Mouse (Mus musculus) thymus, postnatal 10 days (tissue): ENCODE measurements at regions not wholly inside any gene's neighbourhood (a gene's known extent, or its start where the extent isn't known, plus 50 kb on each side); places are given as distances from the start of the nearest gene placed in this dataset.

ENCODE experiments used
- DNase-seq, 2 experiments: peaks; one replicate each; pipeline ENCODE4 v3.0.0; 2021; ENCODE audit warnings: low spot score in 2 of 2

DNA sequence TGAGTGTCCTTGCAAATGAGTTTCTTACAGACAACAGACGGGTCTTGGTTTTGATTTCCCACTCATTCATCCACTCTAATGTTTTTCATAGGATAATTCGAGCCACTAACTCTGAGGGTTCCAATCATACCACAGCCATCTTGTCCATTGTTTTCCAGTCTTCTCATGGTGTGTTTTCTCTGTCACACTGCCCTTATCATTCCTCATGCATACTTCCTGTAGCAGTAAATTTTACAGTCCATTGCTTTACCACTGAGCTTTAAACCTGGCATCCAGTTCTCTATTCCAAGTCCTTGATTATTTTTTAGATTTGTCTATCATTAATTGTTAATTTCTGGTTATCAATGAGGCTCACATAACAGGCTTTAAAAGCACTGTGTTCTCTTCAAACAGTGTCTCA, 290.0 kb upstream of the Nrsn1 start:
- no peak for DNase-seq

DNA sequence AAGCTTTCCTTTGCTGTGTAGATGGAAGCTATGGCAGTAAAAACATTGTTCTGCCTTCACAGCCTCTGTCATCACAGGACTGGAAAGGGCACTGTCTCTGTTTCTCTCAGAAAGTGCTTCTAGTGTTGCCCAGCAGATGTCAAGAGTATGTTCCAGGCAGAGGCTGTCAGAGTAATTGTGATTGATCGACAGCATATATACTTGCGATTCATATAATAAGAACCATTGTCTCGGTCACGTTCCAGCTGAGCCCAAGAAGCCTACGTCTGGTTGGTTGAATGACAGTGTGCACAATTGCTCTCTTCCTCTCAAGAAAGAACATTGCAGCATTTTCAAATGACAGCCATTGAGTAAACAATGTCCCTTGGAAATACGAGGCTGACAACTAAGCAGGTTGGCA, 284.7 kb upstream of the Nrsn1 start:
- no peak for DNase-seq

DNA sequence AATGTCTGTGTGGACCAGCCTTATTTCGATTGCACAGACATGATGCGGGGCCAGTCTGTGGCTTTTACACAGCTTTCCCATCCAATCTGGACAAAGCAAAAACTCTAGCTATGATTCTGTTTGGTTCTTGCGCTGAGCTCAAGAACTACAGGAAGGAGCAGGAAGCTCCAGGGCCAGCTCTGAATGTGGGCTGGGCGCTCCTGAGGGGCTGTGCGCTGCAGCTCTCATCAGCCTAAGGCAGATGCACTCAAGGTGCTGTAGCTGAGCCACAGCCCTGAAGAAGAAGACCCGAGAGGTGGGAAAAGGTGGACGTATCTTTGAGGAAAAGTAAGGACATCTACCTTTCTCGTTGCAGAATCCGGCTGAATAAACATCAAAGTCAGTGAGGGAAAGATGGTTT, 278.2 kb upstream of the Nrsn1 start:
- DNase-seq: no peak

DNA sequence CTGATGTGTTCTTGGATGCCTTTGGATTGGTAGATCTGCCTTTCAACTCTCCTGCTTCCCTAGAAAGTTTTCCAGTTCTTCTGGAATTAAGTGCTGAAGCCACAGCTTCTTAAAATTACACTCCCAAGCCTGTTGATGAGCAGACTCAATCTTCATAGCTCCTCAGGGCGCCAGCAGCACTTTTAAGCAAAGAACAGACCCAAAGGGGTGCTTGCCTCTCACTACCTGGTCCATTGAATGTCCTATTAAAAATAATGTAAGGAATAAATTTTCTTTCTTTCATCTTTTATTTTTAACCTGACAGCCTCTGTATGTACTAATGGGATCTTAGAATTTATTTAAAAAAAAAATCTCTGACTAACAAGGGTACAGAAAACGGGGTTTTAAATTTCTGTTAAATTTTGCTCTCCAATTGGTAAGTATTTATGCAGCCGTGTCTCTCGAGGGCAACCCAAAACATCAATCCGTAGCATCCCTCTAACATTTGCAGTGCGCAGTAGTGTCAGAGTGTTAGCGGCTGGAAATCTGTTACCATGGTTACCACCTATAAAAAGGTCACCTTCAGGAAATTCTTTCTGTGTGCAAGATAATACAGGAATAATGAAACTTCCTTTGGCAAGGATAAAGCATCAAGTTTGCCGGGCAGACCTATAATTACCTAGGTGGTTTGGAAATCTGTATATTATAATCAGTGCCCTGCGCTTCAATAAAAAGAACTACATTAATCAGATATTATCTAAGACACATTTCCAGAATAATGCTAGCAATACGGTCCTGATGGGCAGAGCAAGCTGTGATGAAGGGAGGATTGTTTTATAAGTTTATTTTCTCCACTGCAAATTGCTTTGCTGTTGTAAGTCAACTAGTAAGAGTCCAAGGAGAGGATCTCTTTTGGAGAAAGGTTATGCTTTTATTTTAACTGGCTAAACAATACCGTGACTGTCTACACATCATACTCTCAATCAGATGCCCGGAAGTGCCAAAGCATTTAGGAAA, 277.1 kb upstream of the Nrsn1 start:
- DNase-seq: no peak

DNA sequence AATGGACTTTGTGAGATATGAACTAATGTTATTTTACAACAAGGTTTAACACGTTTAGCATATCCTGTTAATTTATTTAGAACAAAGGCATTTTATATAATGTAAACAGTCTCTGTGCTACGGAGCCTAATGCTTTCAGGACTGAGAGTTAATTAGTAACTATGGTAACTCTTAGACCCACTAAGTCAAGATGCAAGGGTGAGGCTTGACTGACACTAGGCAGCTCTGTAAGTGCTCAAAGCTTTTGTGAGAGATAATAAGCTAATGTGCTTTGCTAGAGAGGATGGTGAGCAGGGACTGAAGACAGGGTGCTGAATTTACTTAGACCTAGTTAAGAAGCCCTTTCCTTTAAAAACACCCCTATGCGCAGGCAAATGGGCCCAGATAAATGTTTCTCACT, 253.8 kb upstream of the Nrsn1 start:
- DNase-seq: no peak

DNA sequence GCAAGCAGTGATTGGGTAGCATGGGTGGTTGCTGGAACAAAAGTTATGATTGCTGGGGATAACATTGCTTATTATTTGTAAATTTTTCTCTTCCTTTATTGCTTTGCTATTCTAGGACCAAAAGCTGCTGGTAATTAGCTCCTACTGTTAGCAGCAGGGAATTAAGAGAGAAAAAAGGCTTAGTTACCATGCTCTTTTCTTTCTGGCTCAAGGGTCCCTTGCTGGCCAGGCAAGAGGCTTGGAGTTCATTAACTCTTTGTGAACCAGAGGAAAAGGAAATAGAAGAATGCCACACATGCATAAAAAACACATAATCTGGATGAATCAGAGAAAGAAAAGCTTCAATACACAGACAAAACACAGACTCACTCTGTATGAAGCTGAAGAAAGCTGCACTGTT, 237.1 kb upstream of the Nrsn1 start:
- no peak for DNase-seq

DNA sequence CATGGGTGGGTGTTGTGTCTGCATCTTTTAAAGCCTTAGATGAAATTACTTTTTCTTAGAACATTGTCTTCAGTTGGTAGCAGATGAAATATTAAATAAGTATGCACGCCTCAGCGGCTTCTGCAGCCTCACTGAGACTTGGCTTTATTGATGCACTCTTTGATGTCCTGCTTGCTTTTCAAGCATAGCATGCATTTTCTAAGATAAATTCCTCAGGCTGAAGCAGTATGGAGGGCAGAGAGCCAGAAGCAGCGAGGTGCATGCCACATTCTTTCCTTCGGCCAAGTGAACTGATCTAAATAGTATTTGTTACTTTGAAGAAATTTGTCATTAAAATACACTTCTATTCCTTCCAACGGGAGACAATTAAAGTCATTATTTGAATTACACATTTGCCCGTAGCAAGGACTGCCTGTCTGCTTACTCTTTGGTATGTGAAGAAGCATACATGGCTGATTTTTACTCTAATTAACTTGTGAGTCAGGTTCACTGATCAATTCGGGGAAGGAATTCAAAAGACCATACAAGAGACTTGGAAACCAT, 224.3 kb upstream of the Nrsn1 start:
- DNase-seq: no peak

DNA sequence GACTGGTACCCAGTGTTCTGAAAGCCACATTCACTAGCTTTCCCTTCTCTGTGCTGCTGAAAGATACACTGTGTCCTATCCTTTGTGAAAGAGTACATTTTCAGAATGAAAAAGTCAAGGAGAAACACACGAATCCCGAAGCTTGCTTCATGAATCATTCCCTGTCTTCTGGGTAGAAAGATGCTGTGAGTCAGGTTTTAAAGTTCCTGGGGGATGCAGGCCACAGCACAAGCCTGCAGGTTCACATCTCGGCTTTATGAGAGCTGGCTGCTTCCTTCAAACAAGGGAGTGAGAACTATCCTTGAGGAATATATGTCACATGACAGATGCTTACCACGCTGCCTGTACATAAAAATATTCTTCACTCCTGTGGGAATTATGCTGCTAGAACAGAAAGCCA, 219.7 kb upstream of the Nrsn1 start:
- DNase-seq: no peak

DNA sequence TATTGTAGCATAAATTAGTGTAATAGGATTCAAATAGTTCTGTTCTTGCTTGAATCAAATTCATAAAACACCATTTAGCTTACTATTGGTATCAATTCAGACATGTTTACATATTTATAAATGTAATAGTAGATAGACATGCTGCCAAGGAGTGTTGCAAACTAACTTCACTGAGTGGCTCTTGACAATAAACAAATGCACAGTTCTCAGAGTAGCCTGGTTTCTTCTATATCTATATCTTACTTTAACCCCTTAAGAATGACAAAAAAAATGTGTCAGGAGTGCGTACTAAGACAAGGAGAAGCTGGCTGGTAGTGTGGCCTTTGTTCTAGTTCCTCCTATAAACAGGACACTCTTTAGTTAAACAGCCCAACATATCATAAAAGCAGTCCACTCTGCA, 213.0 kb upstream of the Nrsn1 start:
- DNase-seq: no peak

DNA sequence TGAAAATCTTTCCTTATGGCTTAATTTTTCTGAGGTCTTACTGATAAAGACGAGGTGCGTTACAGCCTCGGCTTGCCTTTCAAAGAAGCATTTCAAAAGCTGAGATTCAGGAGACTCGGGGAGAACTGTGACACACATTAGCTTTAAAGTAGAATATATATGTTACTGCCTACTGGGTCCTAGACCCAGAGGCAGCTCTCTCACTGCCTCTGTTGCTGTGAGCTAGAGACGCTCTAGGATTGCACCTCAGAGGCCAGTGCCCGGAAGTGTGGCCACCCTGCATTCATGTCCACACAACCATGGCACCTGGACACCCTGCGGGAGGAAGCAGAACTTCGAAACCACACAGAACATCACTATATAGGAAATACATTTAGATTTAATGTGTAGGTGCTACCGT, 181.6 kb upstream of the Nrsn1 start:
- no peak for DNase-seq

DNA sequence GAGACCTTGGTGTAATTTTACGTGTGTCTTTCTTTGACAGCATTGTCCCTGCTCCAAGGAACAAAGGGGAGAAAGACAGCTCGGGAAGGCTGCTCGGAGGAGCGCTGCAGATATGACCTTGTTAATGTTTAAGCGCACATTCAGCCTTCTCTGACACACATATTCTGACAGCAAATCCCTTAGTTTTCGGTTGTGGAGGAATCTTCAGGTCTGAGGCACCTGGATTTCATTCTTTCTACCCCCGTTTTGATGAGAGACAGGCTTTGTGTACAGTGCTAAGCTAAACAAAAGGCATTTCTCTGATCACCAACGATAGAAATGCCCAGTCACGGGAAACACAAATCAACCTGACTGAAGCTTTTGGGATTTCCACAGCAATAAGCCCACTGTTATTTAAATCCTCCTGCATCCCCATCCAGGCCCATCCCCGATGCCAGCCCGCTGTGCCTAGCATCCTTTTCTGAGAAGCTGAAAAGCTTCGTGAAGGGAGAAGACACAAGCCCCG, 181.1 kb upstream of the Nrsn1 start:
- no peak for DNase-seq

DNA sequence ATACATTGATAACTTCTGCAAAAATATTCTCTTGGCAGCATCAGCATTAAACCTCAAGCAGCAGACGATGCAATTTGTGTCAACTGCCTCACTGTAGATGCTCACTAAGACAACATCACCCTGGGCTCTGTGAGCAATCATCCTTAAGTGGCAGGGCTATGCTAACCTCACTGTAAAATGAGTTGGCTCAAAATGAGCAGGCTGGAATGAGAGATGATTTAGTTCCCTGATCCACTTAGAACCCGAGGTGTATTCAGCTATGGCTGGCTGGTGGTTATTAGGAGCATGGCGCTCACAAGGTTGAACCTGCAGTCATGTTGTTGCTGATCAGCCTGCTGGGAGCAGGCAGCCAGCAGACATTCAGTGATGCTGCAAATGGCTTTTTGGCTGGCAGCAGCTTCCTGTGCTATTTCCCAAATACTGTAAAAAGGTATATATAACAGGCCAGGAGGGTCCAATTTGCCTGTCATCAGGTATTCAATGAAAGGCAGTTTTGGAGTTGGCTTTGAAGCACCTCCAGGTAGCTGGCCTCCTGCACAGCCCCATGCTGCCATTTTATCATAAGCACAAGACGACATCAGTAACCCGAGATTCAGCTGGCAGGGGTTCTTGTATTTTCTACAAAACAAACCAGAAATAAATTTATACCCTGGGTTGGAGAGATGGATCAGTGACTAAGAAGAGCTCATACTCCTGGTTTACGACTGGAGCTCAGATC, 159.6 kb upstream of the Nrsn1 start:
- no peak for DNase-seq

DNA sequence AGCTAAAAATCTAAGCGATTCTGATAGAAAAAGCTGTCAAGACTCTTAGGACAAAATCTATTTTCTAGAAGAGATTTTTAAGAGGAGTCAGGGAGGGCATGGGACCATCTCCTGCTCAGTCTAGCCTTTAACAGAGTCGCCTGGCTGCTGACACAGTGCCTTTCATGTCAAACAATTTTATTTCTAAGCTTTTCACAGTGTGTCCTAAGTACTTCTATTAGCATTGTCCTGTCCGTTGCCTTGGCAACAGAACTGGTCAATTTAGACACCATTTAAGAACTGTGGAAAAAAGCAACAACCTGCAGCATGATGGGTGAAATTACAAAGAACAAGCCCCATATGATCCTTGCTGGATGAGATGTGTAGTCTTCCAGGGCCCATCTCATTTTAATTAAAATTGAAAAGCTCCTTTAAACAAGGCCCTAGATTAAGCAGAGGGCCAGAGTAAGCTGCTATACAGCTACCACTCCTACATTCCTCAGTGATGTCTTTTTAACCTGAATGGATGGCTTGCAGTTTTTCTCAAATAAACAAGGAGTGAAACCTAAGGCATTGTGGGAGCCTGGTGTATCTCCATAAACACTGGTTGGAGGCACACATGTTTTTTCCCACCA, 133.0 kb upstream of the Nrsn1 start:
- no peak for DNase-seq

DNA sequence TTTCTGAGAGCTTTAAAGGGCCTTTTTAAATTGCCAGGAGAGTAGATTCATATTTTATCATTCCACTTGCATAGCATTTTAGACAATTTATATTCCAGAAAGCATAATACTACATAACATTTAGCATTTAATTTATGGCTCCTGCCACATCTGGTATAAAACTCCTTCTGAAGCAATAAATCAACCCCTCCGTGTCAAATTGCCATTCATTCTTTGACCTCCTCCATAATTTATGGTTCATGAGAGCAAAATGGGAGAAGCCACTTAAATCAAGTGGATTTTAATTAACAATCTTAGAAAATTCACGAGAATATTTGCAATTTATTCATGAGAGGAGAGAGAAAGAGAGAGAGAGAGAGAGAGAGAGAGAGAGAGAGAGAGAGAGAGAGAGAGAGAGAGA, 132.4 kb upstream of the Nrsn1 start:
- no peak for DNase-seq

DNA sequence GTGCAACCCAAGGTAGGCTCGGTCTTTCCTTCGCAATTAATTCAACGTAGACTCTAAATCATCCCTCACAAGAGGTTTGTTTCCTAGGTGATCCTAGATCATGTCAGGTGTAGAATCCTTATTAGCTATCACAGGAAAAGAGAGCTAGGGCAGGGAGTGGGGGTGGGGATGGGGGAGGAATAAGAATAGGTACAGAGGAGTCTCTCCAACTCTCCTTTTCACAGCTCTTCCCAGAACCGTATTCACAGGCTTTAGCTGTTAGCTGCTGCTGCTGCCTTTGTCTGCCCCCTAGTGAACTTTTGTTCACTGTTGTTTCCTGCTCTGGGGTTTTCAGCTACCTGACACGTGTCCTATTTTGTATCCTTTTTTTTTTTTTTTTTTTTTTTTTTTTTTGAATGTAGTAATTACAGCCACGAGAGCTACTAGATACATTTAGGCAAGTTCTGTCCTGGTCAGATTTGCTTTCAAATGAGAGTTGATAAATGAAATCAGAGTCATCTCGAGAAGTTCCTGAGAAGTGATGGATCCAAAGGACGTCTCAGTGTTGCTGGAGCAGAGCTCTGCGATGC, 131.7 kb upstream of the Nrsn1 start:
- DNase-seq: no peak

DNA sequence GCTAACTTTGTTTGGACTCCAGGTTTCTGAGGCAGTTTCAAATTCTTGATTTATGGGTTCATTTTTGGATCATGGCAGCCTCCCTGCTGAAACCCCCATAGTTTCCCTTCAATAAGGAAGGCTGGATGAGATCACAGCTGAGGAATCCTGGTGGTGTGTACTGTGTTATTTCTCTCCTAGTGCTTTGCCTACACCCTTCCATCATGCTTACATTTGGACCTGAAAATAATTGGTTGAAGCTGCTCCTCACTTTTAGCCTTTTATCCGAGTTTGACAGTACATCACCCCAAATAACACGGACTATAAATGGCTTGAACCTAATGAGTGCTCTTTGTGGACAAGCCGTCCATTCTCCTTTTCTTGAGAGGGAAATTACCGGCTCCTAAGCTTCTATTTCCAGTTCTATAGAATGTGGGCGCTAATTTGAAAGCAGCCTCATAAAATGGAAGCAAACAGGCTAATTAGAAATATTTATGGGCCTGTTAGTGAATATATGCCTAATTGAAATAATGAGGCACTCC, 122.5 kb upstream of the Nrsn1 start:
- DNase-seq: no peak

DNA sequence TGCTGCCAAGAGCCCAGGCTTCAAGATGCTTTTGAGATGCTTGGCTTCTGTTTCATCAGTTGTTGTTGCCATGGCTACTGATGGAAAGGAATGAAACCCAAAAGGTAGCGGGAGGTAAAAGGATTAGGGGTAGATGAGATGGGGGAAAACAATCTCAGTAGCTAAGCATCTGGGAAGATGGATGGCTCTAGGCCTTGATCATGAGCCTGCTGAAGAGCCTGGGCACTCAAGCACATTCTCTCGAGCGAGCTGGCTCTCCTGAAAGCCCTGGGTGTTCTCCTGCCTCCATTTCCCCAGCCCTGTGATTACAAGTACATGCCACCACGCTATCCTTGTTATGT, 92.3 kb upstream of the Nrsn1 start:
- no peak for DNase-seq

DNA sequence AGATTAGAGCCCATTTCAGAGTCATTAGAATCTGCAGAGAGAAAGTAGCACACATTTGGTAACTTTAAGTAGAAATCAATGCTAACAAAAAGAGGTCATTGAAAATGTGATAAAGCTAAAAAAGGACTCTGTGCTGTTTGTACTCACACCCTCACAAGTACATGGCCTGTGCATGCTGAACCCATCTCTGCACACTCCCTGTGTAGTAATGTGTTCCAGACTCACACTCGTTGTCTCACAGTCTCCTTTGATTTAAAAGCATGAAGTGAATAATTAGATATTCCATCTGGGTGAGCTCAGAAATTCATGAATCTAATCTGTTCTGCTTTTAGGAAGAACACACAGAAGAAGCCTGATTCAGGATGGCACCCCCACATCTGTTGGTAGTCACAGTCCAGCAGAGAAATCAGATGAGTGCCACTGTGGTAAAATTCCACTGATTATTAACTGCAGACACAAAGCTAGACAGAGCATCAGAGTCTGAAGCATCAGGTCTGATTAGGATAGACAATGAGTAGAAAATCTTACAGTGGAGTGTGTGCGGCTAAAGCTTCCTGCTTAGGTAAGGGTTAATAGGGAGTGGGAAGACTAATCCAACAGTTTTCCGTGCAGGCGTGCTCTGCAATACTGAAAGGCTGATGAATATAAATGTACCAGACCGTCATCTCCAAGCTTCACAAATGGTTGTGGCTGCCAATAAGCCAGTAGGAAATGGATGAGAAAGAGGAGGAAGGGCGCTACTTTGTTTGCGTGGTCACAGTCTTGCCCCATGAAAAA, 91.7 kb upstream of the Nrsn1 start:
- no peak for DNase-seq

DNA sequence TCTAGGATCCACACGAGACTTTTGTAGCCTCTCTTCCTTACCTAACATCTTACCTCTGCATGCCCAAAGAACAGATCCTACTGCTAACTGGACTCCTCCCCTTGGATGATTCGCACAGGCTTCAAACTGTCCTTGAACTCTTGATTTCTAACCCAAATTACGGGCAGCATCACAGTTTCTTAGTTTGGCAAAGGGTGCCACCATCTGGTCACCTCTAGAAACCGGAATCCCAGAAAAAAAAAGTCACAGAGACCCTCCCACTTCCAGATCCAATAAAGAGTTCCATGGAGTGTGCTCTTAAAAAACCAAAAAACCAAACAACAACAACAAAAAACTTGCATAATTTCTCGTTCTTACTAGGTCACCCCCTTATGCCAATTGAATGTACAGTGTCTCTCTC, 77.3 kb upstream of the Nrsn1 start:
- DNase-seq: no peak

DNA sequence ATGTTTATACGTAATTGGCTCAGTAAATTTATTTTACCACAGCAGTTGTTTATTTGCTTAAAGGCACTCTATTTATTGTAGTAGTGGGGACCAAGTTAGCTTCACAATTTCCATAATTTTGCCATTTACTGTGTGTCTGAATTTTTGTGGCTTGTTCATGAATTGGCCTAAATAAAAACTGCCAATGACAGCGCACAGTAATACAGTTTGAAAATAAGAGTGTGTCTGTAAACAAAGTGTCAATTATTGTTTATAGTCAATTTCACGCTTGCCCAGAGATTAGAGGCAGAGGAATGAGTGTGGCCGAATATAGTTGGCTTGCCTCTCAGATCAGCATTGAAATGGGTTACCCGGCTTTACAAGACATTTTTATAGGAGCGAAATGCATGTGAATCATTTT, 73.0 kb upstream of the Nrsn1 start:
- DNase-seq: no peak

DNA sequence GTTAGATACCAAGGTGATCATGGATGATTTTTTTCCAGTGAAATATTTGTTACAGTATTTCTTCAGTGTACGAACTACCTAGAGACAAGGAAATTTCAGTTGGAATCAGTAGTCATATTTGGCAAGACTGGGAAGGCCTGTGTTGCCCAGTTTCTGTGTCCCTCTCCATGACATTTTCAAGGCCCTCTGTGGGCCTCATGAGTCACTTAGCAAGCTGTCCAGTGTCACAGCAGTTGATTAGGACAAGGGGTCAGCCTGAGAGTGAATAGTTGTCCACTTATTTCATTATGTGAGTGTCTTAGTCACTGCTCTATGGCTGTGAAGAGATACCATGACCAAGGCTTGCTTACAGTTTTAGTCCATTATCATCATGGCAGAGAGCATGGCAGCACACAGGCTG, 71.5 kb upstream of the Nrsn1 start:
- no peak for DNase-seq
